Mouse (Mus musculus): ENCODE measurements around the gene 3110082I17Rik.
A peak's percentile ranks its signal among the peaks of the same experiment; 100 is the strongest.
"Not testable (repeated sequence)": the region's sequence is repeated elsewhere in the genome, so short reads cannot be mapped to it uniquely, and the experiment has no call there.

Gene 3110082I17Rik

DNA sequence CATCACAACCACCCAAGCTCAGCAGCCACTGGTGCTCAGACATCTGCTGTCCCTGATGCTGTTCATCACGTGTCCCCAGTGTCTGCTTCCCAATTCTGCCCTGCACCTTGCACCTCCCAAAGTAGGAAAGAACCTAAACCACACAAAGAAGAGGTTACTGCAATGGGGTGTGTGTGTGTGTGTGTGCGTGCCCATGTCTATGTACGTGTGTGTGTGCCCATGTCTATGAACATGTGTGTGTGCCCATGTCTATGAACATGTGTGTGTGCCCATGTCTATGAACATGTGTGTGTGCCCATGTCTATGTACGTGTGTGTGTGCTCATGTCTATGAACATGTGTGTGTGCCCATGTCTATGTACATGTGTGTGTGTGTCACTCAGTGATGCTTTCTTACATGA is 64.8 kb downstream of the 3110082I17Rik start:
- DNase-seq (ENCODE audit: low spot score in 2 of 2) = no peak

DNA sequence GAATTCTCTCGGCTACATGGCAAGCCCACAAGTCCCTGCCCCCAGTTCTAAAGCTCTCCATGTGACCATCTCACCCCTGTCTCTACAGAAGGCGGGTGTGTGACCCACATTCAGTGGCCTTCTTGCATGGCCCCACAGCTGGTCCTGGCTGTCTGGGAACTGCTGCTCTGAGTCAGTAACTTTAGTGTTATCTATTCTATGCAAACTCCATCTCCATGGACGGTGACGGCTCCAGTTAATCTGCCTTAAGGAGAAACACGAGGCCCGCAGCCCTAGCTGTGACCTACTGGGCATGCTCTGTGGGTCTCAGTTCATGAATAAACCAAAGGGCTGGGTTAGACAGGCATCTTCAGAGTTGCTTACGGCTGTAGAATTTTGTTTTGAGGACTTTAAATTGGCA is 65.9 kb downstream of the 3110082I17Rik start:
- no peak for DNase-seq (ENCODE audit: low spot score in 2 of 2)

DNA sequence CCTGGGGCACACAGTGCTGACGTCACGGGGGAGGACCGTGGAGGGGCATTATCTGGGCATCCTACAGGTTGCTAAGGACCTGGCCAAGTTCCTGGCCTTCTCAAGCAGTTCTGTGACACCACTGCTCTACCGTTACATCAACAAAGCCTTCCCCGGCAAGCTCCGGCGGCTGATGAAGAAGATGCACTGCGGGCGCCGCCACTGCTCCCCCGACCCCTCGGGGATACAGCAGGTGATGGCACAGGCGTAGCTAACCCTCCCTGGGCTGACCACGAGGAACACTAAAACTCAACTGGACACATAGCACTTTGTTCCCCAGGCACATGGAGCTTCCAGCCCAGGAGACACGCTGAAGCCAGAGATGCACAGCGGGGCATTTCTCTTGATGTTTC is 67.1 kb downstream of the 3110082I17Rik start:
- no peak for DNase-seq (ENCODE audit: low spot score in 2 of 2)

DNA sequence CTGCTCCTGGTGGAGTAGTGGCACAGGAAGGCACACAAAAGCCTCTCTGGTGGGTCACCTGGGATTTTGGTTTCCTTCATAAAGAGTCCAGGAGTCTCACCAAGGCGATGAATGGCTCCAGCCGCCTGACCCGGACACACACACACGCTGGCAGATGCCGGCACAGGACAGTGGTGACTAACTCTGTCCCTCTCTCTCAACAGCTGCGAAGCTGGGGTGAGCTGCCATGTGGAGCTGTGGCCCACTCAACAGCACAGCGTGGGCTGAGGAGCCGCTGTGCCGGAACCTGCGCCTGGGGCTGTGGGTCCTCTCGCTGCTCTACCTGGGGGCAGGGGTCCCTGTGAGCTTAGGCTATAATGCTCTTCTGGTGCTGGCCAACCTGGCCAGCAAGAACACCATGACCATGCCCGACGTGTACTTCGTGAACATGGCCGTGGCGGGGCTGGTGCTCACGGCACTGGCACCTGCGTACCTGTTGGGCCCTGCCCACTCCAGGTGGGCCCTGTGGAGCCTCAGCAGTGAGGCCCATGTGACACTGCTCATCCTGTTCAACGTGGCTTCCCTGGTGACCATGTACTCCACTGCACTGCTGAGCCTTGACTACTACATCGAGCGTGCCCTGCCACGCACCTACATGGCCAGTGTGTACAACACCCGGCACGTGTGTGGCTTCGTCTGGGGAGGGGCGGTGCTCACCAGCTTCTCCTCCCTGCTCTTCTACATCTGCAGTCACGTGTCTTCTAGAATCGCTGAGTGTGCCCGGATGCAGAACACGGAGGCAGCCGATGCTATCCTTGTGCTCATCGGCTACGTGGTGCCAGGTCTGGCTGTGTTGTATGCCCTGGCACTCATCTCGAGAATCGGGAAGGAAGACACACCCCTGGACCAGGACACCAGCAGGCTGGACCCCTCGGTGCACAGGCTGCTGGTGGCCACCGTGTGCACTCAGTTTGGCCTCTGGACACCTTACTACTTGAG is 67.8 kb downstream of the 3110082I17Rik start:
- no peak for DNase-seq (ENCODE audit: low spot score in 2 of 2)

DNA sequence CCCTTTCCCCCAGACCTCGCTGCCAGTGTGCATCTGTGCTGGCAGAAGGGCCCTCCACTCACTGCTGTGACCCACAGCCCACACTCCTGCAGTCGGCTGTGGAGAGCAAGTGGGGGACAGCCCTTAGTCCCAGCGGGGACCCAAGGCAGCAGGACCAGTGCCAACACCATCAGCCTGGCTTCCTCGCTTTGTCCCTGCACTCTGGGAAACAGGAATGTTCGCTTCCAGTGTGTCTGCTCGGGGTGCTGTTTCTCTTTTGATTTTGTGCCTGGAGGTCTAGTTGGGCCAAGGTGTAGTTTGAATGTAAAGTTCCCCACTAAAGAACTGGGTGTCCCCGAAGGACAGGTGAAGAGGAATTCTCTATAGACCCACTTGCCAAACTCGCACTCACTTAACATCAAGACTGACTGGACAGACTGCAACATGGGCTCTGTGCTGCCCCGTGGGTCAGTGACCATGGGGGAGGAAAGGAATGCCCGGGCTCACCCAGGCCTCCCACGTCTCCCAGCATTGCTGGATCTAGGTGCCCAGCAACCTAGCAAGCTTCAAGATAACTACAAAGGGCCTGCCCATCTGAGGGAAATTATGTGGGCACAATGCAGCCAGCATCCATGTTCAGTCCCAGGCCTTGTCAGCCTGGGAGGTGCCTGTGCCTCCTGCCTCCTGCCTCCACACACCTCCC is 68.9 kb downstream of the 3110082I17Rik start:
- no peak for DNase-seq (ENCODE audit: low spot score in 2 of 2)

DNA sequence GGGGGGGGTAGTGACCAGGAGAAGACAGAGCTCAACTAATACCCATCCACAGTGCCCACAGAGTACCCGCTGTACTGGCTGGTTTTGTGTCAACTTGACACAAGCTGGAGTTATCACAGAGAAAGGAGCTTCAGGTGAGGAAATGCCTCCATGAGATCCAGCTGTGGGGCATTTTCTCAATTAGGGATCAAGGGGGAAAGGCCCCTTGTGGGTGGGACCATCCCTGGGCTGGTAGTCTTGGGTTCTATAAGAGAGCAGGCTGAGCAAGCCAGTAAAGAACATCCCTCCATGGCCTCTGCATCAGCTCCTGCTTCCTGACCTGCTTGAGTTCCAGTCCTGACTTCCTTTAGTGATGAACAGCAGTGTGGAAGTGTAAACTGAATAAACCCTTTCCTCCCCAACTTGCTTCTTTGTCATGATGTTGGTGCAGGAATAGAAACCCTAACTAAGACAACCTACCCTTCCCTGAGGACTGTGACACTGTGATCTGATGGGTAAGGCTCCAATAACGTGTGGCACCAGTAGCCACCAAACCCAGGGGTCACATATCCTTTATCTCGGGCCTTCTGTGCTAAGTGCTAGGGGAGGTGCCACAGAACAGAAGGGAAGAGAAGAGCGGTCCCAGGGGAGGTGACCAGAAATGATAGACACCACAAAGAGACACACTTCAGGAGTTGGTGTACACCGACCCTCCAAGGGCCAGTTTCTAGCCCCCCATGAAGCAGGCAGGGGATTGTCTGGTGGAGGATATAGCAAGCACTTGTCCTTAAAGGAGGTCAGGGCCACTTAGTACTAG is 69.8 kb downstream of the 3110082I17Rik start:
- not testable (repeated sequence) for DNase-seq (ENCODE audit: low spot score in 2 of 2)

DNA sequence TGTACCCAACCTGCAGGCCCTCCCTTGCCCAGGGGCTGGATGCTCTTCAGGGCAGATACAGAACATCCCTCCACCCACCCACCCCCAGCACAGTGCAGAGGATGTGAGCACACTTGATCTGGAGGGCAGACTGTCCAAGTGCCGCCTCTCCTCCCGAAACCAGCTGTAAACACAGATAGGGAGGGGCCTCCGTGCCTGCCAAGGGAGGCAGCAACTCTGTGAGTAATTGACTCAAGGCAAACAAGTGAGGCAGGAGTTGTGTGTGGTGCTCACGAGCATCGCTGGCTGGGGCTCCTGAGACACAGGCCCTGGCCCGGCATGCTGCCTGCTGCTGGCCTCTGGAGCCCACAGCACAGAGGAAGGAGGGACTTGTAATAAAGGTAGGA is 70.7 kb downstream of the 3110082I17Rik start:
- DNase-seq (ENCODE audit: low spot score in 2 of 2) = peak in 1 of 2 experiments; percentile 50

DNA sequence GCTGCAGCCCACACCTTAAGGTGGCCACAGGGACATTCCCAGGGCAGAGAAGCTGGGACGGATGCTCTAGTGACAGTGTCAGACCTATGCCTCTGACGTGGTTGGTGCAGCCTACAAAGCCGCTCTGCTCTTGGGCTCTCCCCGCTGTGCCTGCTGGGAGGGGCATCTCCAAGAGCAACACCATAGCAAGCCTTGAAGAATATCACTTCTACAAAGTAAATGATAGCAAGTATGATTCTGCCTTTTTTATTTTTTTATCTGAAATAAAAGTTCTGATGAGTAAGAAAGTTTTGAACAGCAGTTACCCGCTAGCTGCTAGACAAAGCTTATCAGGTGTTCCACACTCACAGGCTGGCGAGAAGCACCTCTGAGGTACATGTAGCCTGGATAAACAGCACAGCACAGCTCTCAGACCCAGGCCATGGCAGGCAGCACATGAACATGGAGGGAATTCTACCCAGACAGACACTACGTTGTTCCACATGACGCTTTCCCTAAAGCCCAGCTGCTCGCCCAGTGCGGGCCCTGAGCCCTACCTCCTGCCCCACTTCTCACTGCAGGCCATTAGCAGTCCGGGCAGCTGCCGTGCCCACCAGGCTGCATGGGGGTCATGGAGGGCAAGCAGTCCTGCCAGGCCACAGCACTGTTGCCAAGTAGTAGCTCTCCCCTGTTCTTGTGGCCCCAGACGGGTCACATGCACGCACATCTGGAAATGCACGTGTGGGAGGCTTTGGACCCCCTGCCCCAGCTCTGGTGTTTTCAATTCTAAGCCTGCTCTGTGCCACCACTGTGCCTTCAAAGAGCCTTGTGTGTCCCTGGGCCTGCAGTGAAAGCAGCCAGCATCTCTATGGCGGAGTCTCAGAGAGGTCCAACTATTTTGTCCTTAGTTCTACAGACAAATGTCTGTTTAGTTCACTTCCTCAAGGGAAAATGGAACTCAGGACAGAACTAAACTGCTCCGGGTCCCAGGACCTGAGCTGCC is 71.3 kb downstream of the 3110082I17Rik start:
- DNase-seq (ENCODE audit: low spot score in 2 of 2) = no peak

DNA sequence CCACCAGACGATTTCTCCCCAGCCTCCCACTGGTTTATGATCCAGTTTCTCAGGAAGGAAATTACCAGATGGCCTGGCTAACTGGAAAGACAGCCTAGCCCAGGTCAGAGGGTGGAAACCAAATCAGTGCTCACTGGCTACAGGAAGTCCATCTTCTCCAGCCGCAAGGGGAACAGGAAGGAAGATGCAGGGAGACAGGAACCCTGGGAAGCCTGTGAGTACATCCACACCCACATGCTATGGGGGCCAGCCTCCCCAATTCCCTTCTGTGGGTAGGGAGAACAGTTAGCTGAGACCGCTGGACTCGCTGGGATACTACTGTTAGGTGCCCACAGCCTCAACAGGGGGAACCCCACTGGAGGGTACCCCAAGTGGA is 72.1 kb downstream of the 3110082I17Rik start:
- DNase-seq (ENCODE audit: low spot score in 2 of 2) = no peak

DNA sequence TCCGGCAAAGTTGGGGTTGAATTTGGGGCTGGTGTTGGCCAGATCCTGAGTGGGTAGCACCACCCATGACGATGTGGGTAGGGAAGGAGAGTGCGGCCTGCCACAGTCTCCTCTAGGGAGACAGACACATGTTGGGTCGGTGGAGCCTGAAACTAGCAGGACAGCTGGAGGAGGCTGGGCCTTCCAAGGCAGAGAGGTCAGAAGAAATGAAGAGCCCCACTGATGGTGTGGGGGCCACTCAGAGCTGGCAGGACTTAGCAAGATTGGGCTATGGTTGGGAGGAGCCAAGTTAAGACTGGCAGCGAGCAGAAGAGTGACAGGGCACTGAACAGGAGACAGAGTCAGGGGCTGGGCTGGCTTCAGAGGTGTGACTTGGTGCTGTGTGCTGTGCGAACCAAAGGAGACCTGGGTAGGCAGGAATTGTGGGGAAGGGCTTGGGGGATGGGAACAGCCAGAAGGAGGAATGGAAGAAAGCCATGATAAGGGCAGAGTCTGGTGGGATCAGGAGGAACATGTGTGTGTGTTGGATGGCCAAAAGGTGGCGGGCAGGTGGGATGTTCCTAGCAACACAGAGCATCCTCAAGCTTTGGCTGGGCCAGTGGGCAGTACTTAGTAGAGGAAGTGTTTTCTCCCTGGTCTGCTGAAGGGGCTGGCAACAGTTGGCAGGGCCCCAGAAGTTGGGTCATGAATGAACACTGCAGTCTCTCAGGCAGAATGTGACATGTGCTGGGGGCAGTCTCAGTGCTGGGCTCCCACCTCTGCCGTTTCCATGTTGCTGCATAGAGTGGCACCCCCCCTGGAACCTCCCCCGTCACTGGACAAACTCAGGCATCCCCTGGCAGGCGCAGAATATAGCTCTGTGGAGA is 72.8 kb downstream of the 3110082I17Rik start:
- DNase-seq (ENCODE audit: low spot score in 2 of 2) = no peak

DNA sequence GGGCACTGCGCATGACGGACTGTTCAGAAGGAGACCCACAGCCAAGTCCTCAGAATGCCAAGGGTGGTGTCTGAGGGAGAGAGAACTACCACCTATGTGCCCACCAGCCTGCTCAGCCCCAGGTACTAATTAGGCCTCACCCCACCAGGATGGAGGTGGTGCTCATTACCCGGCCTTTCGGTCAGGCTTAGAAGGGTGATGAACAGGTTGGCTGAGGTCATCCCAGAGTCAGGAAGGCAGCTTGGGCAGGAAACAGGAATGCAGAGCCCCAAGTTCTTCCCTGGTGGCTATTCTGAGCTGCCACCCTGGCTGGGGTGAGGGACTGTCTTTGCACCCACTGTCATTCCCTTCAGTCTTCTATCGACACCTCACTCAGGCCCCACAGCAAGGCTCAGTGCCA is 74.3 kb downstream of the 3110082I17Rik start:
- no peak for DNase-seq (ENCODE audit: low spot score in 2 of 2)

DNA sequence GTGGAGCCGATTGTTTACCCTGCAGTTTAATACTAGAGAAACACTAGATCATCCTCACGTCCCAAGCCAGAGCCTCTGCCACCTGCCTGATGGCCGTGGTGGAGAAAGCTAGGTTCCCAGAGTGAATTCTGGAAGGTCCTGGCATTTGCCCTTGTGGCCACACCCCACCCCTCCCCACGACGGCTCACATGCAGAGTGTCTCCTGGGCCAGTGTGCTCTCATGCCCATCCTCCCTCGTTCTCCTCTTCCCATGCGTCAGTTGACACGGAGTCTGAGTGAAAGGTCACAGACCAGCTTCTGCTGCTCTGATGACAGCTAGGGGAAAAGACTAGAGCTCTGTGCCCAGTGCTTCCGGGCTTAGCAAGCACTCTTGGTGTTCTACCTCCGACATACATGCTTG is 75.8 kb downstream of the 3110082I17Rik start:
- DNase-seq (ENCODE audit: low spot score in 2 of 2) = no peak

DNA sequence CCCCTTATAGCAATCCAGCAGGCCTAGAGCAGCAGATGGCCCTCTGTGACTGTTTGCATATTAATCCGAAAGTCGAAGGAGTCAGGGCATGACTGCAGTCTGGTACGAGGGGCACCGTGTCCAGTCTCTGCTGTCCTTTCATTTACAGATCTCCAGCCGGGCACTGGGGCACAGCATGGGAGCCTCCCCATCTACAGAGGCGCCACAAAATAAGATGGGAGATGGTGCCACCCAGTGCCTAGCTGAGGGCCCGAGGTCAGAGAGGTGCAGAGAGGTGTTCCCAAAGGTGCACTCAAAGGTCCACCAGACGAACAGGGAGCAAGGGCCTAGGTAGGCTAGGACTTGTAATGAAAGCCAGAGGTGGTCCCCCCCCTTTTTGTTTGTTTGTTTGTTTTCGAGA is 77.1 kb downstream of the 3110082I17Rik start:
- no peak for DNase-seq (ENCODE audit: low spot score in 2 of 2)

DNA sequence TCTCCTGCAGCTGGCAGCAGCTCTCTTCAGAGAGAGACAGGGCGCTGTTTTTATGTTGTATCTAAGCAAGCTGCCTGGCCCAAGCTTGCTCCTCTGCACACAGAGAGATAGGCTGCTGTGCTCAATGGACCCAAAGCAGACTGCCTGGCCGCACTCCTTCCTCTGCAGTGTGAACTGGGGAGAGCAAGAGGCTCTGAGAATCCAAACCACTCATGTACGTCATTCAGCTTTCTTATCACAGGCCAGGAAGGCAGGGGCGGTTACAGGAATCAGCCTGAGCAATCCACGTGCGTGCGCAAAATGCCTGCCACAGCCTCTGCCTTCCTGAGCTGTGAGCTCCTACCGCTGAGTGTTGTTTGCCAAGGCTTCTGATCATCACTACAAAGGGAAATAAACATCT is 77.6 kb downstream of the 3110082I17Rik start:
- DNase-seq (ENCODE audit: low spot score in 2 of 2) = no peak

DNA sequence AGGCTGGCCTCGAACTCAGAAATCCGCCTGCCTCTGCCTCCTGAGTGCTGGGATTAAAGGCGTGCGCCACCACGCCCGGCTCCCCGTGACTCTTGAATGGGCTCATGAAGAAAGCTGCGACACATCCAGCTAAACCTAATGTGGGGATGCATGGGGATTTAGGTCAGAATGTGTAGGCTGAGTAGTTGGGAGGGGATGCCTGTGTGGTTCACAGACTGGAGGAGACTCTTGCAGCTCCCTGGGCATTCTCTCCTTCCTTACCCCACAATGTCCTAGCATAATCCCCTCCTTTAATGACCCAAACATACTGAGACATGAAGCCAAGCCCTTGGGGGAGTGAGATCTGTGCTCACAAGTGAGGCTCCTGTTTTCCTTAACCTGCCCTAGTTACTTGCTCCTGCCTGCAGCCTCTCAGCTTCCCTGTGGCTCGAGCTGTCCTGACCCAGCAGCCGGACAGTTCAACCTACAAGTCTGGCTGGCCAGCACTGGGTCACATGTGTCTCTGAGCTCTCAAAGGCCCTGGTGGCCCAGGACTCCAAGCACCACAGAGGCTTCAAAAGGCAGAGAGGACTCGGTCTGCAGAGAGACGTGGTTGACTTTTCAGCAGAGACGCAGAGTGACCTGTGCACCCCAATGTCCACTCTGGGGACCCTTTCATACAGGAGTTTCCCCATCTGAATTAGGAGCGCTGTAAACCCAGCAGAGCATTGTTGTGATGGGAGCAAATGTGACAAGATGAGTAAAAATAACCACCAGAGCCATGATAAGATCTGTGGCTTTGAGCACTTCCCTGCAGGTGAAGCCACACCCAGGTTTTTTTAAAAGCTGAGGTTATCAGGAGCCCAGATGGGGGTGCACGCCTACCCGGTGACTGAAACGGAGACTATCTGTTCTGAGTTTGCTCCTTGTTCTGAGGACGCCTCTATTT is 78.5 kb downstream of the 3110082I17Rik start:
- no peak for DNase-seq (ENCODE audit: low spot score in 2 of 2)

DNA sequence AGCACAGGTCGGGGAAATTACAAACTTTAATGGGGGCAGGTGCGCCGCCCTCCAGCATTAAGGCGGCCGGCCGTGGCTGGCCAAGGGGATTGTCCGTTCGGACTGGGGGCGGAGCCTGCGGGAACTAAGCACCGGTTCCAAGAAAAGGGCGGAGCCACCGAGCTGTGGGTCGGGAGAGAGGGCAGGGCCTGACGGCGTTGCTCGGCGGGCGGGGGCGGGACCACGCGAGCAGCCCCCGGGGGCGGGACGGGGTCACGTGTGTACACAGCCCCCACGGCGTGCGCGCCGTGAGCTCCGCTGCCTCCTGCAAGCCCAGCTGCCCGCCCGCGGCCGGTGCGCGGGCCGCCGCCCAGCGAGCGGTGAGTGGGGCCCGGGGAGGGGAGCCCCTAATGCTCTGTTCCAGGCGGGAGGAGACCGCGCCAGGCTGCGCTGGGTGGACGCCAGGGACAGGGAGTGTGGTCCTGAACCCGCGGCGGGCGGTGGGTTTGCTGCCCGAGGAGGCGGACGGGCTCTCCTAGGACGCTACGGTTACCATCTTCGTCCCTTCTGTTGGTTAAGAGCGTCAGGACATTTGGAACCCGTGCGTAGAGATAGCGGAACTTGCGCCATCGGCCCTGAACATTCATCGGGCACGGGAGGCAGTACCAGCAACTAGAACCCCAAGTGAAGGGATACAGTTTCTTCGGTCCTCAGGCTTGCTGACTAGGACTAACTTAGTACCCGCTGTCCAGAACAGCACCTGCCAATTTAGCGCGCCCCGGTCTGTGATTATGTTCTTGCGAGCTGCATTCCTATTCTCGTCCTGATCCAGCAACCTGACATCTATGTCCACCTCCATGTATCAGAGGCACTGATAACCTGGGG is 79.7 kb downstream of the 3110082I17Rik start:
- peak; percentile 92 to 96 for DNase-seq (ENCODE audit: low spot score in 2 of 2)

DNA sequence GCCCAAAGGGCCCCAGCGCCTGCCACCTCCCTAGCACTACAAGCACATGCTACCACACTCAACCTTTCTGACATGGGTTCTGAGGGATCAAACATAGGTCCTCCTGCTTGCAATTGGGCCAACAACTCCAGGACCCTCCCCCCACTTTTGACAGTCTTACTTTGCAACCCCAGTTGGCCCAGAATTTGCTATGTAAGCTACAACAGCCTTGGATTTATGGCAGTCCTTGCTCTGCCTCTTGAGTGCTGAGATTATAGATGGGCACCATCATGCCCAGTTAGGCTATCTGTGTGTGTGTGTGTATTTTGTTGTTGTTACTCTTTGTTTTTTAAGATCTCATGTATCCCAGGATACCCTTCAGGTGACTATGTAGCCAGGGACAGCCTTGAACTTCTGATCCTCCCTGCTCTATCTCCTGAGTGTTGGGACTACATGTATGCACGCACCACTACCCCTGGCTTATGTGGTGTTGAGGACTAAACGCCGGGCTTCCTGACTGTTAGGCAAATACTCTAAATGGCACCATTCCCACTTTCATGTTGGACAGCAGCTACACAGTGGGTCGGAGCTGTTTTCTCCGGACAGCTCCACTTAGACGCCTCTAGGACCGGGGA is 80.4 kb downstream of the 3110082I17Rik start:
- DNase-seq (ENCODE audit: low spot score in 2 of 2) = no peak

Data from urinary bladder, postnatal 4 days (tissue).